Mouse (Mus musculus) limb, embryonic 11.5 days (tissue): ENCODE data around the gene Btnl10. TPM values are rescaled to one million over a fixed set of nuclear protein-coding genes. Genes with fewer than 3 reads are reported as not detected.

ENCODE experiments used
- ATAC-seq: fragments of 200-750 bp; cut with Nextera tagmentation; 2 replicates; pipeline ENCODE4 v1.8.0; 2017; ENCODE audit warnings: low read depth; ENCODE audit not compliant: insufficient number of reproducible peaks, low FRiP score, low TSS enrichment
- DNase-seq: peaks from one replicate; pipeline ENCODE4 v3.0.0-alpha.2; 2015; ENCODE audit warnings: low spot score
- H3K27ac ChIP-seq: fragments of 300-500 bp; sonication (generic); replicated peaks from 2 replicates; pipeline ENCODE4 v1.5.1; 2014; ENCODE audit warnings: low read depth, mild to moderate bottlenecking, low read length
- H3K27me3 ChIP-seq: fragments of 300-500 bp; sonication (generic); 2 replicates; pipeline ENCODE4 v1.6.1; 2014; ENCODE audit warnings: mild to moderate bottlenecking, low read length, mixed read lengths; ENCODE audit not compliant: control insufficient read depth, insufficient read depth
- H3K36me3 ChIP-seq: fragments of 300-500 bp; sonication (generic); 2 replicates; pipeline ENCODE4 v1.6.1; 2014; ENCODE audit warnings: mild to moderate bottlenecking, low read length, moderate library complexity, mixed read lengths; ENCODE audit not compliant: control insufficient read depth, insufficient read depth
- H3K4me1 ChIP-seq: fragments of 300-500 bp; sonication (generic); 2 replicates; pipeline ENCODE4 v1.6.1; 2014; ENCODE audit warnings: low read length, mixed read lengths; ENCODE audit not compliant: control insufficient read depth, insufficient read depth
- H3K4me2 ChIP-seq: fragments of 300-500 bp; sonication (generic); 2 replicates; pipeline ENCODE4 v1.6.1; 2014; ENCODE audit warnings: low read depth, mild to moderate bottlenecking, moderate library complexity; ENCODE audit not compliant: severe bottlenecking
- H3K4me3 ChIP-seq: fragments of 300-500 bp; sonication (generic); 2 replicates; pipeline ENCODE4 v1.5.1; 2014; ENCODE audit warnings: low read depth, low read length
- H3K9ac ChIP-seq: fragments of 300-500 bp; sonication (generic); 2 replicates; pipeline ENCODE4 v1.6.1; 2014; ENCODE audit warnings: mild to moderate bottlenecking, low read length
- H3K9me3 ChIP-seq: fragments of 300-500 bp; sonication (generic); 2 replicates; pipeline ENCODE4 v1.6.1; 2016; ENCODE audit warnings: low read length; ENCODE audit not compliant: control insufficient read depth
- WGBS: fragments of 180-500 bp; shearing (Covaris S2); extraction: QIAGEN DNeasy Blood & Tissue Kit; methylation state at CpG from one replicate; pipeline ENCODE4 v1.1.7; 2014; 5-methylcytosine and 5-hydroxymethylcytosine counted together
- microRNA-seq: library from miRNA; unstranded; fragments of <30 nt; microRNA quantifications from one replicate; pipeline ENCODE4, GENCODE M21; 2016
- polyA plus RNA-seq: library from polyadenylated mRNA; unstranded; fragments of >200 nt; fragmentation: Nextera tagmentation; extraction: Ambion mirVana; gene quantifications from 2 replicates; pipeline ENCODE4 v1.2.1, GENCODE M21; 2014

Gene Btnl10
- polyA plus RNA-seq, 1 experiment from 2014 or later, result not detected

- Histone ChIP-seq H3K4me1 (no peaks in the 10 kb centered on the region), H3K27ac (no peak overlapping the region), H3K9ac (no peak overlapping the region), H3K27me3 (no peaks in the 10 kb centered on the region), H3K9me3 (no peaks in the 10 kb centered on the region), H3K4me2 (no peak overlapping the region; the same call in 1 of the 2 replicates), H3K4me3 (no peak overlapping the region), H3K36me3 (no peaks in the 10 kb centered on the region; the same call in 1 of the 2 replicates)
- DNase-seq (no peak), ATAC-seq (no peak)
- 83% methylated on average over 7 of the region's 7 CpGs for WGBS
Measured at GRCm38 (mm10) chr11:58968551-58968950, 50.8 kb downstream of the Btnl10 start.

GRCm38 (mm10) chr11:58969027-58969426 is 51.3 kb downstream of the Btnl10 start:
- no peaks in the 10 kb centered on the region for H3K4me1 ChIP-seq
- no peak overlapping the region for H3K4me2 ChIP-seq
- no peak overlapping the region for H3K4me3 ChIP-seq
- no peaks in the 10 kb centered on the region; the same call in 1 of the 2 replicates for H3K36me3 ChIP-seq
- H3K9ac ChIP-seq, result no peak overlapping the region
- no peaks in the 10 kb centered on the region for H3K9me3 ChIP-seq
- ATAC-seq (no peak), DNase-seq (no peak)
- H3K27ac ChIP-seq, result no peak overlapping the region
- WGBS, result 85% methylated on average over 8 of the region's 8 CpGs
- no peaks in the 10 kb centered on the region for H3K27me3 ChIP-seq

- H3K4me3 ChIP-seq, result no peak overlapping the region
- ATAC-seq, result no peak
- DNase-seq, result no peak
- H3K9me3 ChIP-seq, result no peaks in the 10 kb centered on the region
- no peak overlapping the region for H3K27ac ChIP-seq
- no peaks in the 10 kb centered on the region for H3K27me3 ChIP-seq
- no peaks in the 10 kb centered on the region for H3K4me1 ChIP-seq
- no peaks in the 10 kb centered on the region; the same call in 1 of the 2 replicates for H3K36me3 ChIP-seq
- WGBS, result 85% methylated on average over 6 of the region's 6 CpGs
- H3K9ac ChIP-seq, result no peak overlapping the region
- H3K4me2 ChIP-seq, result no peak overlapping the region
Measured at GRCm38 (mm10) chr11:58969659-58970058, 52.0 kb downstream of the Btnl10 start.

- Histone ChIP-seq H3K36me3 (no peaks in the 10 kb centered on the region; the same call in 1 of the 2 replicates), H3K4me3 (no peak overlapping the region), H3K9ac (no peak overlapping the region), H3K9me3 (no peaks in the 10 kb centered on the region), H3K27ac (no peak overlapping the region), H3K4me1 (no peaks in the 10 kb centered on the region), H3K27me3 (no peaks in the 10 kb centered on the region), H3K4me2 (no peak overlapping the region)
- DNase-seq, result no peak
- WGBS, result 91% methylated on average over 21 of the region's 21 CpGs
- no peak for ATAC-seq
Measured at GRCm38 (mm10) chr11:58970831-58971530, 53.3 kb downstream of the Btnl10 start.

GRCm38 (mm10) chr11:58971796-58972195 is 54.1 kb downstream of the Btnl10 start:
- Histone ChIP-seq H3K27ac (no peak overlapping the region), H3K9me3 (no peaks in the 10 kb centered on the region), H3K4me3 (no peak overlapping the region), H3K27me3 (no peaks in the 10 kb centered on the region), H3K36me3 (no peaks in the 10 kb centered on the region; the same call in 1 of the 2 replicates), H3K9ac (no peak overlapping the region), H3K4me2 (no peak overlapping the region), H3K4me1 (no peaks in the 10 kb centered on the region)
- WGBS, result 95% methylated on average over 3 of the region's 3 CpGs
- DNase-seq, result no peak
- no peak for ATAC-seq

GRCm38 (mm10) chr11:58974414-58974813 is 56.7 kb downstream of the Btnl10 start:
- Histone ChIP-seq H3K4me3 (no peak overlapping the region), H3K27me3 (no peaks in the 10 kb centered on the region), H3K9ac (no peak overlapping the region), H3K4me1 (peaks cover 7% of the 10 kb centered on the region), H3K27ac (no peak overlapping the region), H3K36me3 (no peaks in the 10 kb centered on the region; the same call in 1 of the 2 replicates), H3K9me3 (no peaks in the 10 kb centered on the region), H3K4me2 (no peak overlapping the region)
- DNase-seq, result no peak
- no peak for ATAC-seq
- WGBS, result 78% methylated on average over 3 of the region's 3 CpGs

Small RNA genes within 50 kb of the gene (microRNA-seq; reads per million reads assigned to microRNA genes)
- not detected for gene Gm44313

Other genes starting within 250 kb of the Btnl10 start
- not detected in 2 replicates for gene Olfr320, start 236.8 kb upstream of the Btnl10 start, polyA plus RNA-seq
- not detected in 2 replicates for gene Olfr319, start 218.7 kb upstream of the Btnl10 start, polyA plus RNA-seq
- gene Olfr318, start 193.9 kb upstream of the Btnl10 start, polyA plus RNA-seq, result not detected in 2 replicates
- 0.07 TPM in 1 of 2 replicates, not detected in the other for gene Olfr317, start 178.7 kb upstream of the Btnl10 start, polyA plus RNA-seq
- gene Olfr316, start 165.2 kb upstream of the Btnl10 start, polyA plus RNA-seq, result not detected in 2 replicates
- gene Olfr315, start 144.7 kb upstream of the Btnl10 start, polyA plus RNA-seq, result not detected in 2 replicates
- not detected in 2 replicates for gene Olfr314, start 135.0 kb upstream of the Btnl10 start, polyA plus RNA-seq
- not detected in 2 replicates for gene Fam183b, start 115.9 kb upstream of the Btnl10 start, polyA plus RNA-seq
- not detected in 2 replicates for gene Olfr313, start 102.9 kb upstream of the Btnl10 start, polyA plus RNA-seq
- not detected in 2 replicates for gene Olfr312, start 88.7 kb upstream of the Btnl10 start, polyA plus RNA-seq
- gene Olfr311, start 78.7 kb upstream of the Btnl10 start, polyA plus RNA-seq, result not detected in 2 replicates
- gene Gm12258, start 70.8 kb upstream of the Btnl10 start, polyA plus RNA-seq, result 12.0 and 15.2 TPM in 2 replicates
- 9.4 and 10.4 TPM in 2 replicates for gene 2810021J22Rik, start 50.7 kb upstream of the Btnl10 start, polyA plus RNA-seq
- 8.7 and 11.1 TPM in 2 replicates for gene Zfp39, start 13.7 kb upstream of the Btnl10 start, polyA plus RNA-seq
- 269 and 275 TPM in 2 replicates for gene Rnf187, start 21.0 kb downstream of the Btnl10 start, polyA plus RNA-seq
- gene Hist3h2ba, start 31.0 kb downstream of the Btnl10 start, polyA plus RNA-seq, result 8.8 and 11.1 TPM in 2 replicates
- gene Hist3h2a, start 36.8 kb downstream of the Btnl10 start, polyA plus RNA-seq, result 17.9 and 19.2 TPM in 2 replicates
- 0.25 and 0.27 TPM in 2 replicates for gene Trim17, start 36.8 kb downstream of the Btnl10 start, polyA plus RNA-seq
- 19.0 and 20.5 TPM in 2 replicates for gene Trim11, start 60.2 kb downstream of the Btnl10 start, polyA plus RNA-seq
- gene Obscn, start 218.5 kb downstream of the Btnl10 start, polyA plus RNA-seq, result 0.08 and 0.18 TPM in 2 replicates
- 1.5 and 2.1 TPM in 2 replicates for gene Iba57, start 245.8 kb downstream of the Btnl10 start, polyA plus RNA-seq